In genomic region chr1:132389886-132390585, GRCm38 (mm10) we compare ENCODE assay signal across 8 mouse cellular contexts. TPM values are rescaled to one million over a fixed set of nuclear protein-coding genes. Genes with fewer than 3 reads are reported as not detected.
DNase-seq lines count a peak whose midpoint lies in the region; ATAC-seq lines count a peak whose summit lies in the region.

No protein-coding gene starts in this region.

- H3K27me3 ChIP-seq in kidney, embryonic 14.5 days (ENCODE audit: control insufficient read depth, insufficient read depth, low read length), result no peaks in the 10 kb centered on the region
- peaks cover 19% of the 10 kb centered on the region for H3K27me3 ChIP-seq in liver, embryonic 13.5 days

- peaks cover 30% of the 10 kb centered on the region for H3K4me1 ChIP-seq in kidney, embryonic 14.5 days (ENCODE audit: control insufficient read depth, insufficient read depth, low read length)
- H3K4me1 ChIP-seq in liver, embryonic 13.5 days (replicated peaks), result peaks cover 54% of the 10 kb centered on the region

- H3K9ac ChIP-seq in kidney, embryonic 14.5 days (ENCODE audit: low read depth, low read length), result peak overlapping the region; percentile 90; the same call in 1 of the 2 replicates
- peak overlapping the region; percentile 91 for H3K9ac ChIP-seq in liver, embryonic 13.5 days

- 0 out of 2 replicates have a peak, but pooled peaks have one; percentile 30 for ATAC-seq in kidney, embryonic 14.5 days (ENCODE audit: low FRiP score, low TSS enrichment)
- peak; percentile 83 for ATAC-seq in liver, embryonic 13.5 days (ENCODE audit: low read depth)

- peak overlapping the region; percentile 95 for H3K4me2 ChIP-seq in kidney, embryonic 14.5 days (replicated peaks; ENCODE audit: low read depth, low read length)
- H3K4me2 ChIP-seq in liver, embryonic 13.5 days, result peak overlapping the region; percentile 96

- DNase-seq in 3T3-L1 (ENCODE audit: low read depth, low spot score) (peak; percentile 87), R1 (ENCODE audit: low read depth, low spot score) (peak; percentile 89)
- peak; percentile 61 for DNase-seq in embryo, embryonic 9.5 days (ENCODE audit: extremely low spot score)
- DNase-seq in heart, adult 9 months (ENCODE audit: low spot score in 2 of 2), result peak; percentile 77
- peak; percentile 90 for DNase-seq in liver, embryonic 13.5 days
- DNase-seq in naive thymus-derived CD4-positive, alpha-beta T cell, adult 2 months (ENCODE audit: low read depth), result peak; percentile 28
- peak; percentile 28 to 41 for DNase-seq in thymus, postnatal 10 days (ENCODE audit: low spot score in 2 of 2)

- H3K4me3 ChIP-seq in kidney, embryonic 14.5 days (ENCODE audit: low read length), result peak overlapping the region; percentile 80
- peak overlapping the region; percentile 78 for H3K4me3 ChIP-seq in liver, embryonic 13.5 days (replicated peaks)

- WGBS in kidney, embryonic 14.5 days, result 17% methylated on average over 15 of the region's 15 CpGs
- WGBS in liver, embryonic 13.5 days (ENCODE audit: insufficient replicate concordance), result 22% methylated on average over 15 of the region's 15 CpGs

- no peaks in the 10 kb centered on the region for H3K36me3 ChIP-seq in kidney, embryonic 14.5 days (ENCODE audit: control insufficient read depth, insufficient read depth, low read length)
- H3K36me3 ChIP-seq in liver, embryonic 13.5 days, result 0 out of 2 replicates have a peak, but pooled peaks cover 11% of the 10 kb centered on the region

- H3K27ac ChIP-seq in kidney, embryonic 14.5 days (ENCODE audit: low read depth, low read length), result no peak overlapping the region; the same call in 1 of the 2 replicates
- peak overlapping the region; percentile 97 for H3K27ac ChIP-seq in liver, embryonic 13.5 days

- H3K9me3 ChIP-seq in kidney, embryonic 14.5 days (ENCODE audit: control insufficient read depth, low read length), result no peaks in the 10 kb centered on the region
- no peaks in the 10 kb centered on the region for H3K9me3 ChIP-seq in liver, embryonic 13.5 days (replicated peaks)

RNA-seq across cellular contexts. Expression of gene Tmcc2, which starts 1.0 kb away (rescaled TPM):
- polyA plus RNA-seq in kidney, embryonic 14.5 days (2014; fragmentation: Nextera tagmentation; extraction: Ambion mirVana), result 5.5 and 6.2 TPM in 2 replicates
- 456 and 511 TPM in 2 replicates for polyA plus RNA-seq in liver, embryonic 13.5 days (2015; fragmentation: Nextera tagmentation; extraction: Ambion mirVana)

RNA-seq across cellular contexts. Expression of gene Dstyk, which starts 27.3 kb away (rescaled TPM):
- 14.9 and 22.1 TPM in 2 replicates for polyA plus RNA-seq in kidney, embryonic 14.5 days (2014; fragmentation: Nextera tagmentation; extraction: Ambion mirVana)
- 3.7 and 3.8 TPM in 2 replicates for polyA plus RNA-seq in liver, embryonic 13.5 days (2015; fragmentation: Nextera tagmentation; extraction: Ambion mirVana)

Comparison
In these comparisons a context has a peak if more than half of its experiments do, and no peak if none do; other contexts are left out.
1. DNase-seq: peak in every context shown above with its lines; median percentile 90 in liver, embryonic 13.5 days; 89 in R1; 87 in 3T3-L1; 77 in heart, adult 9 months; 61 in embryo, embryonic 9.5 days; 34 in thymus, postnatal 10 days; 28 in naive thymus-derived CD4-positive, alpha-beta T cell, adult 2 months.
2. RNA of gene Tmcc2, which starts 1.0 kb away (polyA plus RNA-seq): 456 to 511 TPM in liver, embryonic 13.5 days; 5.5 to 6.2 TPM in kidney, embryonic 14.5 days; every median in the first group is over 10 times any median in the second.